In genomic region chr14:47074045-47074666, GRCm38 (mm10) we compare ENCODE assay signal across 9 mouse cellular contexts.
A peak's percentile ranks its signal among the peaks of the same experiment; 100 is the strongest.
DNase-seq lines count a peak whose midpoint lies in the region; ATAC-seq and TF ChIP-seq lines count a peak whose summit lies in the region.
"Had no signal": no experiment of that assay in that cellular context is flagged by ENCODE, and none has a peak within 500 bp of the region (broad histone marks: within the 10 kb centered on the region; RNA-seq: fewer than 3 reads in every experiment).

No protein-coding gene starts in this region.

- no peak overlapping the region for H3K9ac ChIP-seq in midbrain, postnatal 0 days (replicated peaks; ENCODE audit: low read length, poor library complexity, severe bottlenecking)
- no peak overlapping the region for H3K9ac ChIP-seq in midbrain, embryonic 13.5 days (replicated peaks)
- H3K9ac ChIP-seq in forebrain, embryonic 16.5 days (replicated peaks; ENCODE audit: low read depth, low read length) = no peak overlapping the region
- H3K9ac ChIP-seq: neural tube, embryonic 13.5 days had no signal

- H3K4me3 ChIP-seq in heart, embryonic 10.5 days = no peak overlapping the region
- H3K4me3 ChIP-seq in midbrain, postnatal 0 days (ENCODE audit: low read depth, low read length) = no peak overlapping the region
- H3K4me3 ChIP-seq in midbrain, embryonic 13.5 days (replicated peaks) = no peak overlapping the region
- no peak overlapping the region for H3K4me3 ChIP-seq in bone marrow macrophage, adult 2 months (ENCODE audit: insufficient read depth, low read length)
- no peak overlapping the region for H3K4me3 ChIP-seq in forebrain, embryonic 16.5 days (replicated peaks; ENCODE audit: low read length)
- H3K4me3 ChIP-seq: neural tube, embryonic 13.5 days had no signal

- peaks cover 39% of the 10 kb centered on the region; the same call in 1 of the 2 replicates for H3K36me3 ChIP-seq in heart, embryonic 10.5 days
- H3K36me3 ChIP-seq in midbrain, postnatal 0 days (ENCODE audit: insufficient read depth, low read length) = peaks cover 6% of the 10 kb centered on the region; the same call in 1 of the 2 replicates
- H3K36me3 ChIP-seq in midbrain, embryonic 13.5 days = no peaks in the 10 kb centered on the region
- H3K36me3 ChIP-seq in forebrain, embryonic 16.5 days (ENCODE audit: control insufficient read depth, insufficient read depth) = no peaks in the 10 kb centered on the region
- H3K36me3 ChIP-seq: neural tube, embryonic 13.5 days had no signal

- no peaks in the 10 kb centered on the region for H3K27me3 ChIP-seq in heart, embryonic 10.5 days (ENCODE audit: insufficient read depth, poor library complexity, severe bottlenecking)
- H3K27me3 ChIP-seq in midbrain, postnatal 0 days (ENCODE audit: insufficient read depth, low read length) = no peaks in the 10 kb centered on the region
- H3K27me3 ChIP-seq in midbrain, embryonic 13.5 days = no peaks in the 10 kb centered on the region
- H3K27me3 ChIP-seq in forebrain, embryonic 16.5 days (replicated peaks; ENCODE audit: control insufficient read depth, insufficient read depth, low read length) = no peaks in the 10 kb centered on the region
- H3K27me3 ChIP-seq: neural tube, embryonic 13.5 days had no signal

- 62% methylated on average over 18 of the region's 18 CpGs for WGBS in heart, embryonic 10.5 days
- WGBS in midbrain, postnatal 0 days = 57% methylated on average over 18 of the region's 18 CpGs
- 56% methylated on average over 18 of the region's 18 CpGs for WGBS in midbrain, embryonic 13.5 days
- 67% methylated on average over 18 of the region's 18 CpGs for WGBS in forebrain, embryonic 16.5 days

- no peak for ATAC-seq in midbrain, postnatal 0 days (ENCODE audit: low FRiP score)
- no peak; the same call in 1 of the 2 replicates for ATAC-seq in midbrain, embryonic 13.5 days
- ATAC-seq in forebrain, embryonic 16.5 days = no peak

- H3K27ac ChIP-seq in heart, embryonic 10.5 days = no peak overlapping the region
- no peak overlapping the region for H3K27ac ChIP-seq in midbrain, postnatal 0 days (ENCODE audit: low read depth, low read length)
- no peak overlapping the region for H3K27ac ChIP-seq in midbrain, embryonic 13.5 days
- no peak overlapping the region for H3K27ac ChIP-seq in bone marrow macrophage, adult 2 months (ENCODE audit: insufficient read depth, low read depth, low read length)
- no peak overlapping the region for H3K27ac ChIP-seq in forebrain, embryonic 16.5 days (ENCODE audit: low read length)
- H3K27ac ChIP-seq: neural tube, embryonic 13.5 days had no signal

- H3K4me1 ChIP-seq in heart, embryonic 10.5 days = peaks cover 44% of the 10 kb centered on the region
- H3K4me1 ChIP-seq in midbrain, postnatal 0 days (ENCODE audit: insufficient read depth, low read length) = no peaks in the 10 kb centered on the region
- no peaks in the 10 kb centered on the region for H3K4me1 ChIP-seq in midbrain, embryonic 13.5 days (replicated peaks)
- no peaks in the 10 kb centered on the region for H3K4me1 ChIP-seq in bone marrow macrophage, adult 2 months (ENCODE audit: control insufficient read depth, insufficient read depth, low read length)
- no peaks in the 10 kb centered on the region for H3K4me1 ChIP-seq in forebrain, embryonic 16.5 days (replicated peaks; ENCODE audit: control insufficient read depth, insufficient read depth, low read length)
- H3K4me1 ChIP-seq: neural tube, embryonic 13.5 days had no signal

- H3K4me2 ChIP-seq in midbrain, postnatal 0 days (ENCODE audit: low read depth, low read length, poor library complexity, severe bottlenecking) = no peak overlapping the region
- no peak overlapping the region for H3K4me2 ChIP-seq in midbrain, embryonic 13.5 days (replicated peaks)
- no peak overlapping the region for H3K4me2 ChIP-seq in forebrain, embryonic 16.5 days (ENCODE audit: low read length)
- H3K4me2 ChIP-seq: neural tube, embryonic 13.5 days had no signal

- TF ChIP-seq CTCF in midbrain, postnatal 0 days (IDR thresholded peaks at IDR 0.05) = peak; percentile 40; the same call in 1 of the 2 replicates
- peak; percentile 12; the same call in 1 of the 2 replicates for TF ChIP-seq CTCF in bone marrow macrophage, adult 2 months (IDR thresholded peaks at IDR 0.05; ENCODE audit: low read depth, low read length)

- DNase-seq in heart, adult 11 months = peak; percentile 92
- no peak for DNase-seq in heart, embryonic 10.5 days (ENCODE audit: low spot score)
- no peak for DNase-seq in midbrain, postnatal 0 days (ENCODE audit: low spot score)
- DNase-seq in kidney, postnatal 4 days = peak; percentile 51 to 62
- DNase-seq in thymus, postnatal 14 days = no peak

- no peaks in the 10 kb centered on the region for H3K9me3 ChIP-seq in heart, embryonic 10.5 days
- H3K9me3 ChIP-seq in midbrain, postnatal 0 days (ENCODE audit: low read length) = no peaks in the 10 kb centered on the region
- H3K9me3 ChIP-seq in midbrain, embryonic 13.5 days = no peaks in the 10 kb centered on the region
- H3K9me3 ChIP-seq in forebrain, embryonic 16.5 days (ENCODE audit: control insufficient read depth, low read length) = no peaks in the 10 kb centered on the region
- H3K9me3 ChIP-seq: neural tube, embryonic 13.5 days had no signal

- no peak for TF ChIP-seq POLR2A in bone marrow macrophage, adult 2 months (IDR thresholded peaks at IDR 0.05; ENCODE audit: borderline replicate concordance, low read depth, low read length)

Comparison
In these comparisons a context has a peak if more than half of its experiments do, and no peak if none do; other contexts are left out.
1. DNase-seq: peak in heart, adult 11 months (single experiment) and kidney, postnatal 4 days (2 of 2); none in heart, embryonic 10.5 days (single experiment), midbrain, postnatal 0 days (single experiment) and thymus, postnatal 14 days (single experiment).